Mouse (Mus musculus) brown adipose tissue, adult 24 weeks (tissue): Measurements from ENCODE around the gene Uts2. TPM values are rescaled to one million over a fixed set of nuclear protein-coding genes. Genes with fewer than 3 reads are reported as not detected.

Experiments
- H3K27ac ChIP-seq: fragments of 200-500 bp; replicated peaks from 2 replicates; pipeline ENCODE4 v1.5.1; 2012; ENCODE audit warnings: low read depth, mild to moderate bottlenecking, low read length
- H3K4me1 ChIP-seq: fragments of 200-500 bp; 2 replicates; pipeline ENCODE4 v1.6.1; 2012; ENCODE audit warnings: low read length, mixed read lengths; ENCODE audit not compliant: control insufficient read depth, insufficient read depth, insufficient read length
- H3K4me3 ChIP-seq: fragments of 200-500 bp; 2 replicates; pipeline ENCODE4 v1.5.1; 2012; ENCODE audit warnings: low read depth, mild to moderate bottlenecking, low read length, moderate library complexity; ENCODE audit not compliant: insufficient read depth
- polyA plus RNA-seq: library from polyadenylated mRNA; stranded (reverse); fragments of >200 nt; gene quantifications from 2 replicates; pipeline ENCODE4 v1.2.4, GENCODE M21; 2012; ENCODE audit not compliant: missing spikeins, insufficient read depth, insufficient read length

The Uts2 gene
- not detected in 2 replicates for polyA plus RNA-seq

DNA sequence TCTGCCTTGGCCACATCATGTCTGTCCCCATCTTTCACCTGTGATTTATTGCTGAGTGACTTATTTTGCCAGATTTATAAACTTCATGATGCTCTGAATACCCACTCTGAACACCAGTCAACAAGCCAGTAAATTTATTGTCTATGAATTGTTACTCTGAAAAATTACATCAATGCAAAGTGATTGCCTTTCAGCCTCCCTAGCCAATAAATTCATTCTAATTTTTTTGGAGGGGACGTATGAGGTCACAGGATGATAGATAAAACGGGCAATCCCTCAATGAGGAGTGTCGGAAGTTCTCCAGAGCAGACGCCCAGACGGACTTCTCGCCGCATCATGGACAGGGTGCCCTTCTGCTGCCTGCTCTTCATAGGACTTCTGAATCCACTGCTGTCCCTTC, at the start of gene Uts2:
TSS of gene Uts2 (plus strand) at position 301 of the 400 bp plus-strand sequence.
- Histone ChIP-seq H3K4me3 (no peak within 1 kb of the TSS), H3K27ac (no peak within 1 kb of the TSS), H3K4me1 (no peaks in the 10 kb centered on the region)

DNA sequence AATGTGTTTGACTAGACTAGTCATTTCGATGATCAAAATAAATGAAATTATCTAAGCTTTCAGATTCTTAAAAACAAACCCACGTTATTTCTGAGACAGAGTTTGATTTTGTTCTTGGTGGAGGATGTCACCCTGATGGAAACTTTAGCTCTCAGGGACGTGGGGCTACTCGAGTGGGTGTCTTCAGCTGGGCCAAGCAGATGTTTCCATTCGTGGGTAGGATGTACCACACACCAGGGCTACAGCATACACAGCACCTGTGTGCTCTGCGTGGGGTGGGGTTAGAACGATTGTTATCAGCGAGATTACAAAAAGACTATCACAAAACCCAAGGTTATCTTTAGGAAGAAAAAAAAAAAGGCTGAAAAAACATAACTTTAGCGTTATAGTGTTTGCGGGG, 45.9 kb upstream of the Uts2 start:
- Histone ChIP-seq H3K4me3 (no peak overlapping the region), H3K27ac (no peak overlapping the region), H3K4me1 (no peaks in the 10 kb centered on the region)

- Histone ChIP-seq H3K4me1 (no peaks in the 10 kb centered on the region), H3K4me3 (no peak overlapping the region), H3K27ac (no peak overlapping the region)
Observed at GRCm38 (mm10) chr4:150956369-150957105, 40.4 kb upstream of the Uts2 start.

DNA sequence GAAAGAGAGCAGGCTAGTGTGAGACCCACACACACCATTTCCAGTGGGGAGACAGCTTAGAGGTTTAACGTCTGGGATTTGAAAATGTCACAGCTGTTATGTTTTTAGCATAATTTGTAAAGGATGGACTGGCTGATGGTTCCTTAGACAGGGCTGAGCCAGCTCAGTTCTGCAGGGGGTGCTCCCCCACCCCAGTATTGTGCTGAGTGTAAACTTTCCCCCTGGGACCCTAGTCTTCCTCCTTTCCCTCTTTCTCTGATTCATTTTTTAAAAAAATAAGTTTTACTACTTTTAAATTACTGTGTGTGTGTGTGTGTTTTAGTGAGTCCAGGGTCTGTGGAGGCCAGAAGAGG, 39.8 kb upstream of the Uts2 start:
- Histone ChIP-seq H3K4me3 (no peak overlapping the region), H3K4me1 (no peaks in the 10 kb centered on the region), H3K27ac (no peak overlapping the region)

DNA sequence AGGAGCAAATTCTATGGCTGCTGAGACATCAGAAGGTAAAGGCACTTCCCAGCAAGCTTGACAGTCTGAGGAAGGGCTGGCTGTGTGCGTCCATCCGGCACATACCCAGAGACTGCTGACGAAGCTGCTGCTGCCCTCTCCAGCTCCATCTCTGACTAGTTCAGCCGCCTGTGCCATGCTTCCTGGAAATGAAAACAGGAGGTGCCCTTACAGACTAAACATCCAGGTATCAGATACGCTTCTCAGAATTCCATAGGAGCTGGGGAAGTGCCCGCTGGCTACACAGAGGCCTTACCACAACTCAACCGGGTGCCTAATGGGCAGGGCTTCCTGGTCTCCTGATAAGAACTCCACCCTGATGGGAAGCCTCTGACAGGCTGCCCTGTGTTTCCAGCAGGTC, 38.4 kb upstream of the Uts2 start:
- H3K4me1 ChIP-seq = no peaks in the 10 kb centered on the region
- no peak overlapping the region for H3K27ac ChIP-seq
- no peak overlapping the region for H3K4me3 ChIP-seq

GRCm38 (mm10) chr4:150962231-150962630, 34.7 kb upstream of the Uts2 start:
- Histone ChIP-seq H3K27ac (0 out of 2 replicates have a peak overlapping the region, but pooled peaks have one; percentile 5), H3K4me1 (no peaks in the 10 kb centered on the region; the same call in 1 of the 2 replicates), H3K4me3 (no peak overlapping the region)

DNA sequence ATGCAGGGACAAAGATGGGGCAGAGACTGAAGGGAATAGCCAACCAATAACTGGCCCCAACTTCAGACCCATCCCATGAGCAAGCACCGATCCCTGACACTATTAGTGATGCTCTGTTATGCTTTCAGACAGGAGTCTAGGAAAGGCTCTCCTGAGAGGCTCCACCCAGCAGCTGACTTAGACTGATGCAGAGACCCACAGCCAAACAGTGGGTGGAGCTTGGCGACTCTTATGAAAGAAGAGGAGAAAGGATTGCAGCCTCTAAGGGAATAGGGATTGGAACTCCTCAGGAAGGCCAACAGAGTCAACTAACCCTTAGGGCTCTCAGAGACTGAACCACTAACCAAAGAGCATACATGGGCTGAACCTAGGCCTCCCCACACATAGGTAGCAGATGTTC, 33.2 kb upstream of the Uts2 start:
- Histone ChIP-seq H3K4me3 (no peak overlapping the region), H3K4me1 (no peaks in the 10 kb centered on the region; the same call in 1 of the 2 replicates), H3K27ac (no peak overlapping the region)

GRCm38 (mm10) chr4:150964635-150965554, 32.0 kb upstream of the Uts2 start:
- H3K4me1 ChIP-seq = no peaks in the 10 kb centered on the region; the same call in 1 of the 2 replicates
- peak overlapping the region; percentile 35 for H3K4me3 ChIP-seq
- no peak overlapping the region for H3K27ac ChIP-seq

- Histone ChIP-seq H3K27ac (no peak overlapping the region), H3K4me1 (no peaks in the 10 kb centered on the region; the same call in 1 of the 2 replicates), H3K4me3 (no peak overlapping the region)
Observed at GRCm38 (mm10) chr4:150965555-150965951, 31.3 kb upstream of the Uts2 start.

DNA sequence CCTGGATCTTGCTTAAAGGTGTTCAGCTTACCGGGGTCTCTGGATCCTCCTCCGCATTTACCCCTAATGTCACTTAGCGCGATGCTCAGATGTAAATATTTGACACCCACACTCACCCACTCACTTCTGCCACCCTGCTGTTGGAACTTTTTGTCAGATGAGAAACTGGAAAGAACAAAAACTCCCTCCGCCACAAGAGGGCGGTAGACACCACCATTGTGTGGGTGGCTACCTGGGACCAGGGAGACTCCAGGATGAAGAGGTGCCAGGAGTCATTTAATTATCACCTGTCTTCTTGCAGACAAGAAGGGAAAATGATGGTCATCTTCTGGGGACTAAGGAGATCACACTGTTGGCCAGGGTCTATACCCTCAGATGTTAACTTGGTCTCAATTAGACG, 30.3 kb upstream of the Uts2 start:
- Histone ChIP-seq H3K4me1 (no peaks in the 10 kb centered on the region; the same call in 1 of the 2 replicates), H3K27ac (no peak overlapping the region), H3K4me3 (no peak overlapping the region)

DNA sequence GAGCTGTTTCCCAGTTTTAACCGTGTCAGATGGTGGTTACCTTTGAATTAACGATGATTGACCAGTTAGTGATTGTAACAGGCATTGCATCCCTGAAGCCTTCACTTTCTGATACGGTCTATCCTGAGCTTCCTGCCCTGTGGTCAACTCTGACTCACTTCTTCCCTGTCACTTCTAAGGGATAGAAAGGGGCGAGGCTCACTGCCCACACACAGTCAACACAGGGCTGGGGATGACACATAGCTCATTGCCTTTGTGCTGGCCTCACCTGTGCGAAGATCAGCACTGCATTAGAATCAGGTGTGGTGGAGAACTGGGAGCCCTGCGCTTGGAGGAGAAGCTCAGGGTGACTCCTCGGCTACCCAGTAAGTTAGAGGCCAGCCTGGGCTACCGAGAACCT, 27.9 kb upstream of the Uts2 start:
- Histone ChIP-seq H3K27ac (no peak overlapping the region), H3K4me3 (no peak overlapping the region), H3K4me1 (no peaks in the 10 kb centered on the region; the same call in 1 of the 2 replicates)

DNA sequence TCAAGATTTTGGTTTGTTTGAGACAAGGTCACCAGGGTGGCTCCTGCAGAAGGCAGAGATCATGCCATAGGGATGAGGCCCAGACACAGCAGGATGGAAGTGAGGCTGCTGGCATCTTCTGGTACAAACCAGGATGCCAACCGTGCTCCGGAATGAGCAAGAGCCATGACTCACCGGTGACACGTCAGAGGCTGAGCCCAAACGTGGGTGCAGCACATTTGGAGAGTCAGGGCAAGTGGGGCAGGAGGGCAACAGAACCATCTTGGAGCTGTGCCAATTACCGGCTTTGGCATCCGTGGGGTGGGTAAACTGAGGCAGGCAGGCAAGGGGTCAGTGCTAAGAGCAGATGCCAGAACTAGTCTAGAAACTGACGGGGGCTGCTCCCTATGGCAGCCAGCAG, 23.6 kb upstream of the Uts2 start:
- no peak overlapping the region for H3K4me3 ChIP-seq
- H3K27ac ChIP-seq = no peak overlapping the region
- no peaks in the 10 kb centered on the region for H3K4me1 ChIP-seq

- Histone ChIP-seq H3K27ac (no peak overlapping the region), H3K4me3 (no peak overlapping the region), H3K4me1 (no peaks in the 10 kb centered on the region)
Observed at GRCm38 (mm10) chr4:150975145-150975544, 21.8 kb upstream of the Uts2 start.

- no peak overlapping the region for H3K4me3 ChIP-seq
- no peaks in the 10 kb centered on the region for H3K4me1 ChIP-seq
- no peak overlapping the region for H3K27ac ChIP-seq
Observed at GRCm38 (mm10) chr4:150978156-150978910, 18.6 kb upstream of the Uts2 start.

DNA sequence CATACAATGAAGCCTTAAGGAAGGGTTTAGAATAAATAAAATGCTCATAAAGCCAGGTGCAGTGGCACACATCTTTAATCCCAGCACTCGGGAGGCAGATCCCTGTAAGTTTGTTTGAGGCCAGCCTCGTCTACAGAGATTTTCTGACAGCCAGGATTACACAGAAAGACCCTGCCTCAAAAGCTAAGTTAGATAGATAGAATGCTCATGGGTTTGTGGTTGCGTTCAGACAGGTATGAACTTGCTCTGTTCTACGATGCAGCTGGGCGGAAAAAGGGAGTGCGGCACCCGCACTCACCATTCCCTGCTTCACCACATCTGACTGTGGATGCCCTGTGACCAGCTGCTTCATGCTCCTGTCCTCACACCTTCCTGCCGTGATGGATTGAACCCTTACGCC, 17.4 kb upstream of the Uts2 start:
- Histone ChIP-seq H3K4me1 (no peaks in the 10 kb centered on the region), H3K27ac (no peak overlapping the region)

More for the DNA sequence above, 17.4 kb upstream of the Uts2 start:
- H3K4me3 ChIP-seq = no peak overlapping the region
